Mouse (Mus musculus) lung, postnatal 4 days (tissue): ENCODE results near the gene Gbp2b.
"Not testable (repeated sequence)": the region's sequence is repeated elsewhere in the genome, so short reads cannot be mapped to it uniquely, and the experiment has no call there.

Source experiments
- DNase-seq, 2 experiments: peaks; one replicate each; pipeline ENCODE4 v3.0.0; 2021

Gene Gbp2b

GRCm38 (mm10) chr3:142594547-142594946 lies at the start of gene Gbp2b:
Gbp2b (plus strand) TSS chr3:142594847.
- DNase-seq, result no peak

GRCm38 (mm10) chr3:142546690-142547089 lies 48.0 kb upstream of the Gbp2b start:
- no peak for DNase-seq

GRCm38 (mm10) chr3:142550052-142550676 lies 44.5 kb upstream of the Gbp2b start:
- no peak for DNase-seq

- DNase-seq, result no peak
These were observed 40.0 kb upstream of the Gbp2b start for GRCm38 (mm10) chr3:142554601-142555000.

- no peak for DNase-seq
These were observed 39.0 kb upstream of the Gbp2b start for GRCm38 (mm10) chr3:142555623-142556022.

- DNase-seq, result peak; percentile 26 to 27
These were observed 34.9 kb upstream of the Gbp2b start, which contains the start of gene Gbp3 for GRCm38 (mm10) chr3:142559632-142560228. Gbp3 (plus strand) TSS chr3:142560026.

GRCm38 (mm10) chr3:142560296-142560948 lies 34.2 kb upstream of the Gbp2b start:
- DNase-seq, result peak; percentile 91

- no peak for DNase-seq
These were observed 33.5 kb upstream of the Gbp2b start for GRCm38 (mm10) chr3:142561045-142561646.

- DNase-seq, result no peak
These were observed 33.0 kb upstream of the Gbp2b start for GRCm38 (mm10) chr3:142561666-142562065.

GRCm38 (mm10) chr3:142567490-142567889 lies 27.2 kb upstream of the Gbp2b start:
- not testable (repeated sequence) for DNase-seq

- DNase-seq, result no peak
These were observed 23.9 kb upstream of the Gbp2b start for GRCm38 (mm10) chr3:142570738-142571137.

- no peak for DNase-seq
These were observed 17.5 kb upstream of the Gbp2b start for GRCm38 (mm10) chr3:142577108-142577507.

- no peak for DNase-seq
These were observed 16.3 kb upstream of the Gbp2b start for GRCm38 (mm10) chr3:142578342-142578741.

- no peak for DNase-seq
These were observed 11.6 kb upstream of the Gbp2b start for GRCm38 (mm10) chr3:142583067-142583466.

- no peak for DNase-seq
These were observed 7.3 kb upstream of the Gbp2b start for GRCm38 (mm10) chr3:142587386-142587785.

GRCm38 (mm10) chr3:142588888-142589287 lies 5.8 kb upstream of the Gbp2b start:
- no peak for DNase-seq

GRCm38 (mm10) chr3:142590431-142591067 lies 4.1 kb upstream of the Gbp2b start:
- no peak for DNase-seq

- DNase-seq, result no peak
These were observed 3.3 kb downstream of the Gbp2b start for GRCm38 (mm10) chr3:142597923-142598322.

- DNase-seq, result no peak
These were observed 7.0 kb downstream of the Gbp2b start for GRCm38 (mm10) chr3:142601675-142602074.

GRCm38 (mm10) chr3:142618658-142619057 lies 24.0 kb downstream of the Gbp2b start:
- DNase-seq, result no peak

- DNase-seq, result no peak
These were observed 25.0 kb downstream of the Gbp2b start for GRCm38 (mm10) chr3:142619606-142620005.

GRCm38 (mm10) chr3:142620111-142620955 lies 25.7 kb downstream of the Gbp2b start, which contains the start of gene Gbp2:
Gbp2 (plus strand) TSS chr3:142620602.
- DNase-seq, result peak in 1 of 2 experiments; percentile 60
